Mouse (Mus musculus) macrophage (primary cell): ENCODE measurements around the gene Erc2. TPM values are rescaled to one million over a fixed set of nuclear protein-coding genes. Genes with fewer than 3 reads are reported as not detected.

ENCODE experiments used
- H3K27ac ChIP-seq: fragments of 350-480 bp; formaldehyde crosslinking; 2 replicates; pipeline ENCODE4 v1.9.0; 2021
- H3K36me3 ChIP-seq: fragments of 350-480 bp; formaldehyde crosslinking; 2 replicates; pipeline ENCODE4 v1.9.0; 2021; ENCODE audit errors: inconsistent target
- H3K4me3 ChIP-seq: fragments of 350-480 bp; formaldehyde crosslinking; 2 replicates; pipeline ENCODE4 v1.9.0; 2021; ENCODE audit errors: inconsistent target
- H3K79me2 ChIP-seq: fragments of 350-480 bp; formaldehyde crosslinking; 2 replicates; pipeline ENCODE4 v1.9.0; 2021; ENCODE audit errors: inconsistent target
- WGBS: methylation state at CpG from one replicate; pipeline ENCODE4 v1.1.7; 2026; ENCODE audit warnings: inconsistent platforms; ENCODE audit not compliant: missing documents; 5-methylcytosine and 5-hydroxymethylcytosine counted together
- polyA plus RNA-seq: library from polyadenylated mRNA; stranded (reverse); fragments of 250-400 nt; gene quantifications from 3 replicates; pipeline ENCODE4 v1.2.4, GENCODE M21; 2018; ENCODE audit warnings: inconsistent platforms

Erc2 gene
- polyA plus RNA-seq, 1 experiment from 2014 or later, result not detected

- H3K4me3 ChIP-seq, result no peak overlapping the region
- no peak overlapping the region for H3K27ac ChIP-seq
- no peaks in the 10 kb centered on the region for H3K36me3 ChIP-seq
- WGBS, result 89% methylated on average over 5 of the region's 5 CpGs
- H3K79me2 ChIP-seq, result no peaks in the 10 kb centered on the region
Observed at GRCm38 (mm10) chr14:28099084-28099483, 476.9 kb downstream of the Erc2 start.

- WGBS, result 91% methylated on average over 2 of the region's 2 CpGs
Observed at GRCm38 (mm10) chr14:28113121-28113520, 490.9 kb downstream of the Erc2 start.

GRCm38 (mm10) chr14:28120851-28121250 lies 498.6 kb downstream of the Erc2 start:
- no peak overlapping the region for H3K4me3 ChIP-seq
- no peaks in the 10 kb centered on the region for H3K79me2 ChIP-seq
- 57% methylated on average over 5 of the region's 5 CpGs for WGBS
- no peaks in the 10 kb centered on the region for H3K36me3 ChIP-seq
- H3K27ac ChIP-seq, result no peak overlapping the region

More at GRCm38 (mm10) chr14:28113121-28113520, 490.9 kb downstream of the Erc2 start:
- no peak overlapping the region for H3K27ac ChIP-seq
- no peak overlapping the region for H3K4me3 ChIP-seq
- no peaks in the 10 kb centered on the region for H3K79me2 ChIP-seq
- H3K36me3 ChIP-seq, result no peaks in the 10 kb centered on the region

GRCm38 (mm10) chr14:28126842-28127241 lies 504.6 kb downstream of the Erc2 start:
- Histone ChIP-seq H3K27ac (no peak overlapping the region), H3K4me3 (no peak overlapping the region), H3K79me2 (no peaks in the 10 kb centered on the region), H3K36me3 (no peaks in the 10 kb centered on the region)
- WGBS, result 91% methylated on average over 8 of the region's 8 CpGs

- no peak overlapping the region for H3K4me3 ChIP-seq
- H3K27ac ChIP-seq, result no peak overlapping the region
- 74% methylated on average over 3 of the region's 3 CpGs for WGBS
- H3K36me3 ChIP-seq, result no peaks in the 10 kb centered on the region
- H3K79me2 ChIP-seq, result no peaks in the 10 kb centered on the region
Observed at GRCm38 (mm10) chr14:28128999-28129398, 506.8 kb downstream of the Erc2 start.

GRCm38 (mm10) chr14:28143998-28144397 lies 521.8 kb downstream of the Erc2 start:
- Histone ChIP-seq H3K4me3 (no peak overlapping the region), H3K79me2 (no peaks in the 10 kb centered on the region), H3K27ac (no peak overlapping the region), H3K36me3 (no peaks in the 10 kb centered on the region)
- WGBS, result 80% methylated on average over 2 of the region's 2 CpGs

- no peak overlapping the region for H3K4me3 ChIP-seq
- H3K27ac ChIP-seq, result no peak overlapping the region
- no peaks in the 10 kb centered on the region for H3K79me2 ChIP-seq
- WGBS, result 63% methylated on average over 5 of the region's 5 CpGs
- H3K36me3 ChIP-seq, result no peaks in the 10 kb centered on the region
Observed at GRCm38 (mm10) chr14:28147201-28147600, 525.0 kb downstream of the Erc2 start.

GRCm38 (mm10) chr14:28150942-28151341 lies 528.7 kb downstream of the Erc2 start:
- Histone ChIP-seq H3K79me2 (no peaks in the 10 kb centered on the region), H3K4me3 (no peak overlapping the region), H3K36me3 (no peaks in the 10 kb centered on the region), H3K27ac (no peak overlapping the region)
- WGBS, result 91% methylated on average over 3 of the region's 3 CpGs

GRCm38 (mm10) chr14:28155706-28156105 lies 533.5 kb downstream of the Erc2 start:
- Histone ChIP-seq H3K27ac (no peak overlapping the region), H3K36me3 (no peaks in the 10 kb centered on the region), H3K4me3 (no peak overlapping the region), H3K79me2 (no peaks in the 10 kb centered on the region)
- 84% methylated on average over 4 of the region's 4 CpGs for WGBS

- H3K27ac ChIP-seq, result no peak overlapping the region
- no peaks in the 10 kb centered on the region for H3K36me3 ChIP-seq
- WGBS, result 100% methylated on average over 2 of the region's 2 CpGs
- H3K79me2 ChIP-seq, result no peaks in the 10 kb centered on the region
- H3K4me3 ChIP-seq, result no peak overlapping the region
Observed at GRCm38 (mm10) chr14:28160852-28161251, 538.6 kb downstream of the Erc2 start.

GRCm38 (mm10) chr14:28164642-28165408 lies 542.6 kb downstream of the Erc2 start:
- no peaks in the 10 kb centered on the region for H3K79me2 ChIP-seq
- no peak overlapping the region for H3K27ac ChIP-seq
- H3K36me3 ChIP-seq, result no peaks in the 10 kb centered on the region
- 76% methylated on average over 15 of the region's 15 CpGs for WGBS
- no peak overlapping the region for H3K4me3 ChIP-seq

GRCm38 (mm10) chr14:28165621-28166211 lies 543.5 kb downstream of the Erc2 start:
- Histone ChIP-seq H3K4me3 (no peak overlapping the region), H3K79me2 (no peaks in the 10 kb centered on the region), H3K36me3 (no peaks in the 10 kb centered on the region), H3K27ac (no peak overlapping the region)
- WGBS, result 66% methylated on average over 5 of the region's 5 CpGs

- Histone ChIP-seq H3K27ac (no peak overlapping the region), H3K79me2 (no peaks in the 10 kb centered on the region), H3K36me3 (no peaks in the 10 kb centered on the region), H3K4me3 (no peak overlapping the region)
- WGBS, result 72% methylated on average over 4 of the region's 4 CpGs
Observed at GRCm38 (mm10) chr14:28170711-28171110, 548.5 kb downstream of the Erc2 start.

- no peaks in the 10 kb centered on the region for H3K79me2 ChIP-seq
- H3K4me3 ChIP-seq, result no peak overlapping the region
- no peak overlapping the region for H3K27ac ChIP-seq
- no peaks in the 10 kb centered on the region for H3K36me3 ChIP-seq
- WGBS, result 84% methylated on average over 2 of the region's 2 CpGs
Observed at GRCm38 (mm10) chr14:28171364-28171763, 549.1 kb downstream of the Erc2 start.

- 97% methylated on average over 4 of the region's 4 CpGs for WGBS
- no peaks in the 10 kb centered on the region for H3K36me3 ChIP-seq
- H3K27ac ChIP-seq, result no peak overlapping the region
- no peaks in the 10 kb centered on the region for H3K79me2 ChIP-seq
- H3K4me3 ChIP-seq, result no peak overlapping the region
Observed at GRCm38 (mm10) chr14:28173736-28174135, 551.5 kb downstream of the Erc2 start.
